Mouse (Mus musculus): ENCODE measurements around the gene Cript.
"Not testable (repeated sequence)": the region's sequence is repeated elsewhere in the genome, so short reads cannot be mapped to it uniquely, and the experiment has no call there.

Cript gene

GRCm38 (mm10) chr17:87050469-87051175, 25.3 kb downstream of the Cript start:
- DNase-seq = no peak

GRCm38 (mm10) chr17:87051652-87052051, 26.3 kb downstream of the Cript start:
- DNase-seq = no peak

- no peak for DNase-seq
These were observed 27.1 kb downstream of the Cript start for GRCm38 (mm10) chr17:87052432-87052831.

- DNase-seq = no peak
These were observed 28.6 kb downstream of the Cript start for GRCm38 (mm10) chr17:87053921-87054320.

GRCm38 (mm10) chr17:87055051-87055459, 29.7 kb downstream of the Cript start:
- no peak for DNase-seq

GRCm38 (mm10) chr17:87055663-87056062, 30.3 kb downstream of the Cript start:
- no peak for DNase-seq

GRCm38 (mm10) chr17:87056761-87057160, 31.4 kb downstream of the Cript start:
- no peak for DNase-seq

- no peak for DNase-seq
These were observed 32.3 kb downstream of the Cript start for GRCm38 (mm10) chr17:87057486-87058266.

GRCm38 (mm10) chr17:87062639-87063038, 37.3 kb downstream of the Cript start:
- DNase-seq = no peak

- no peak for DNase-seq
These were observed 38.1 kb downstream of the Cript start for GRCm38 (mm10) chr17:87063461-87063860.

GRCm38 (mm10) chr17:87063969-87064368, 38.6 kb downstream of the Cript start:
- peak; percentile 21 for DNase-seq

GRCm38 (mm10) chr17:87068997-87069396, 43.6 kb downstream of the Cript start:
- DNase-seq = no peak

- DNase-seq = not testable (repeated sequence)
These were observed 46.8 kb downstream of the Cript start for GRCm38 (mm10) chr17:87072183-87072582.

- DNase-seq = no peak
These were observed 47.6 kb downstream of the Cript start for GRCm38 (mm10) chr17:87072766-87073440.

GRCm38 (mm10) chr17:87073470-87073869, 48.1 kb downstream of the Cript start:
- no peak for DNase-seq

- DNase-seq = not testable (repeated sequence)
These were observed 52.9 kb downstream of the Cript start for GRCm38 (mm10) chr17:87078217-87078616.

- DNase-seq = no peak
These were observed 55.4 kb downstream of the Cript start for GRCm38 (mm10) chr17:87080724-87081123.

GRCm38 (mm10) chr17:87082547-87082946, 57.2 kb downstream of the Cript start:
- no peak for DNase-seq

GRCm38 (mm10) chr17:87083671-87084070, 58.3 kb downstream of the Cript start:
- DNase-seq = no peak

Measured in thymus, postnatal 25 days (tissue).